Mouse (Mus musculus) liver, postnatal 0 days (tissue): ENCODE measurements around the gene Lkaaear1. TPM values are rescaled to one million over a fixed set of nuclear protein-coding genes. Genes with fewer than 3 reads are reported as not detected.
A peak's percentile ranks its signal among the peaks of the same experiment; 100 is the strongest.

Source experiments
- ATAC-seq: fragments of 200-750 bp; cut with Nextera tagmentation; 2 replicates; pipeline ENCODE4 v1.8.0; 2017; ENCODE audit warnings: mild to moderate bottlenecking, moderate library complexity
- DNase-seq: peaks from one replicate; pipeline ENCODE4 v3.0.0-alpha.2; 2016
- H3K27ac ChIP-seq: fragments of 300-500 bp; sonication (generic); 2 replicates; pipeline ENCODE4 v1.5.1; 2014; ENCODE audit warnings: antibody characterized with exemption, moderate library complexity, mild to moderate bottlenecking, low read depth
- H3K27me3 ChIP-seq: fragments of 300-500 bp; sonication (generic); 2 replicates; pipeline ENCODE4 v1.6.1; 2014; ENCODE audit warnings: low read length, control low read depth, mixed read lengths; ENCODE audit not compliant: insufficient read depth
- H3K36me3 ChIP-seq: fragments of 300-500 bp; sonication (generic); replicated peaks from 2 replicates; pipeline ENCODE4 v1.6.1; 2014; ENCODE audit warnings: mild to moderate bottlenecking, control low read depth, low read length, moderate library complexity, mixed read lengths; ENCODE audit not compliant: insufficient read depth
- H3K4me1 ChIP-seq: fragments of 300-500 bp; sonication (generic); 2 replicates; pipeline ENCODE4 v1.6.1; 2014; ENCODE audit warnings: antibody characterized with exemption, mild to moderate bottlenecking, control low read depth; ENCODE audit not compliant: insufficient read depth
- H3K4me2 ChIP-seq: fragments of 300-500 bp; sonication (generic); 2 replicates; pipeline ENCODE4 v1.6.1; 2014; ENCODE audit warnings: low read depth, mild to moderate bottlenecking, low read length, moderate library complexity, mixed read lengths
- H3K4me3 ChIP-seq: fragments of 300-500 bp; sonication (generic); 2 replicates; pipeline ENCODE4 v1.5.1; 2014; ENCODE audit warnings: low read depth, low read length
- H3K9ac ChIP-seq: fragments of 300-500 bp; sonication (generic); replicated peaks from 2 replicates; pipeline ENCODE4 v1.6.1; 2014; ENCODE audit warnings: mild to moderate bottlenecking, moderate library complexity
- H3K9me3 ChIP-seq: fragments of 300-500 bp; sonication (generic); 2 replicates; pipeline ENCODE4 v1.6.1; 2016; ENCODE audit warnings: mild to moderate bottlenecking, control low read depth, low read length, mixed read lengths
- CTCF ChIP-seq: sonication (generic); IDR thresholded peaks from 2 replicates; pipeline ENCODE4 v1.5.1; 2016; ENCODE audit warnings: antibody characterized with exemption, low read depth
- EP300 ChIP-seq: IDR thresholded peaks from 2 replicates; pipeline ENCODE4 v1.6.1; 2016; ENCODE audit warnings: antibody characterized with exemption, low read depth, mild to moderate bottlenecking
- WGBS: fragments of 180-500 bp; shearing (Covaris S2); extraction: QIAGEN DNeasy Blood & Tissue Kit; methylation state at CpG from one replicate; pipeline ENCODE4 v1.1.7; 2014; ENCODE audit not compliant: insufficient replicate concordance; 5-methylcytosine and 5-hydroxymethylcytosine counted together
- polyA plus RNA-seq: library from polyadenylated mRNA; unstranded; fragments of >200 nt; fragmentation: Nextera tagmentation; extraction: Ambion mirVana; gene quantifications from 2 replicates; pipeline ENCODE4 v1.2.1, GENCODE M21; 2015

The Lkaaear1 gene
- polyA plus RNA-seq, 1 experiment from 2014 or later, result not detected

DNA sequence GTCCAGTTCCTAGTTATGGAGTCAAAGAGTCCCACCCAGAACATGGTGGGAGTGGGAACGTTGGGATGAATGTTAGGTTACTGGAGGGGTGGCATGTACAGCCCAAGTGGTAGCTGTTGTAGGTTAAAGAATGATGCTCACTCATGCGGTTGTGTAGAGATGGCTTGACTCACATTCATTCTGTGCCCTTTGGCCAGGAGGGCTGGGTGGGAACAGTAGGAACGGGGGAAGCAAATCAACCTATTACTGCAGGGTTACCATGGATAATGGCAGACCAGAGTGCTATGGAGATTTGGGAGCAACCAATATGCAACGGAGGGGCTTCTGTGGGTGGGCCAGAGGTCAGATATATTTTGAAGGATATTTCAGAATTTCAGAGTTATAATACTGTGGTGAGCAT, 23.3 kb downstream of the Lkaaear1 start:
- ATAC-seq (no peak), DNase-seq (no peak)
- Histone ChIP-seq H3K4me2 (no peak overlapping the region), H3K27ac (no peak overlapping the region), H3K4me1 (peaks cover 10% of the 10 kb centered on the region), H3K36me3 (no peaks in the 10 kb centered on the region), H3K9me3 (no peaks in the 10 kb centered on the region), H3K27me3 (peaks cover 35% of the 10 kb centered on the region), H3K9ac (no peak overlapping the region), H3K4me3 (no peak overlapping the region)
- 74% methylated on average over 4 of the region's 4 CpGs for WGBS
- TF ChIP-seq CTCF (no peak), EP300 (no peak)

DNA sequence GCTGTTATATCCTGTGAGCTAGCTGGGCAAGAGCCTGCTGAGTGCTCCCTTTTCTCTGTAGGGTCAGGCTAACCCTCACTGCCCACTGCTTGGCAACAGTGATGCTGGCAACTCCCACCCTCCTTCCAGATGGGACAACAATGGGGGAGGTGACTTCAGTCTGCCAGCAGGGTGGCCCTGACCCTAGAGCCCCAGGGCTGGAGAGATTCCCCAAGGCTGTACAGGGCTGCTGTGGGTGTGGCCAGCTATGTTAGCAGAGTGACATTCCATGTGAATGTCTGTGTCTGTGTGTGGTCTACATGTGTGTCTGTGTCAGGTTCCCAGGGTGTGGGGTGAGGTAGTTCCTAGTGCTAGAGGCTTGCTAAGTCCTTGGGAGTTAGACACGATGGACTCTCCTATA, 24.7 kb downstream of the Lkaaear1 start:
- no peak overlapping the region for H3K4me3 ChIP-seq
- no peaks in the 10 kb centered on the region for H3K9me3 ChIP-seq
- no peak for TF ChIP-seq EP300
- TF ChIP-seq CTCF, result no peak
- peaks cover 8% of the 10 kb centered on the region for H3K4me1 ChIP-seq
- H3K27me3 ChIP-seq, result peaks cover 41% of the 10 kb centered on the region
- no peak for DNase-seq
- H3K4me2 ChIP-seq, result no peak overlapping the region
- no peak for ATAC-seq
- H3K36me3 ChIP-seq, result no peaks in the 10 kb centered on the region
- H3K27ac ChIP-seq, result no peak overlapping the region
- no peak overlapping the region for H3K9ac ChIP-seq
- WGBS, result 65% methylated on average over 1 of the region's 1 CpGs

DNA sequence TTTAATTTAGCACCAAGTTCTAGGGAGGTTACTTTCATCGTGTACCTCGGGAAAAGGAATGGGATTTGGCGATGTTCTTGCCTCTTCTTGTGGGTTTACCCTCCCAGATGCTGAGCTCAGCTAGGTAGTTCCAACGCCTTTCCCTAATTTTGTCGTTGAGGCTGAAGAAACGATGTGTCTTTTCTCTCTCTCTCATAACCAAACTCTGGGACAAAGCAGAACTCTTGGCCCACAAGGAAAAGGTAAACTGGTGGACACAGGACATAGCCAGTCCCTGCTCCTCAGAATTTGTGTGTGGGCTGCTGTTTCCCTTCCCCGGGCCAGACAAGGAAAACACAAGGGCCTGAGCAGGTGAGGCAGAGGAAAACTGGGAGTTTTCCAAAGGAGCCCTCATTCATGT, 26.3 kb downstream of the Lkaaear1 start:
- no peak overlapping the region for H3K9ac ChIP-seq
- no peaks in the 10 kb centered on the region for H3K9me3 ChIP-seq
- ATAC-seq (no peak), DNase-seq (no peak)
- TF ChIP-seq CTCF (no peak), EP300 (no peak)
- H3K36me3 ChIP-seq, result no peaks in the 10 kb centered on the region
- H3K4me2 ChIP-seq, result no peak overlapping the region
- no peak overlapping the region for H3K27ac ChIP-seq
- H3K27me3 ChIP-seq, result peaks cover 41% of the 10 kb centered on the region
- peaks cover 8% of the 10 kb centered on the region for H3K4me1 ChIP-seq
- WGBS, result 34% methylated on average over 7 of the region's 7 CpGs
- H3K4me3 ChIP-seq, result no peak overlapping the region

DNA sequence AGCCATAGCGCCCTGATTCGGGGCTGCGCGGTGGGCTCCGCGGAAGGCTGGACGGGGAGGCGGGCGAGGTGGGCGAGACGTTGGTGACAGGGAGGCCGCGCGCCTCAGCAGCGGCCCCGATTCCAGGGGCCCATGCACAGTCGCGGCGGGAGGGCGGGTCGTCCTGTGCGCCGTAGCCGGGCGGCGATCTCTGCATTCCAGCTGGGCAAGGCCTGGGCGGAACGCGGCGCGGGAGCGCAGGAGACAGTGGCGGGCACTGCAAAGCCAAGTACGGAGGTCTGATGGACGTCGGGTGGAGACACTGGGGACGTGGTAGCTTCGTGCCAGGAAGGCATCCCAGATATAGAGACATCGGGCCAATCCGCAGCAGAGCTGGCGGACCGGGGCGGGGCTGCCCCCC, 26.9 kb downstream of the Lkaaear1 start, which contains the start of gene Sox18:
TSS of gene Sox18 (minus strand) at position 315 of the 400 bp plus-strand sequence.
- DNase-seq (peak; percentile 25), ATAC-seq (no peak)
- H3K4me2 ChIP-seq, result peak within 1 kb of the TSS; percentile 51
- no peaks in the 10 kb centered on the region for H3K36me3 ChIP-seq
- TF ChIP-seq EP300 (no peak), CTCF (no peak)
- peaks cover 41% of the 10 kb centered on the region for H3K27me3 ChIP-seq
- peaks cover 8% of the 10 kb centered on the region for H3K4me1 ChIP-seq
- H3K9me3 ChIP-seq, result no peaks in the 10 kb centered on the region
- peak within 1 kb of the TSS; percentile 41 for H3K4me3 ChIP-seq
- WGBS, result under 1% methylated on average over 40 of the region's 43 CpGs
- peak within 1 kb of the TSS; percentile 35 for H3K9ac ChIP-seq
- H3K27ac ChIP-seq, result no peak within 1 kb of the TSS

DNA sequence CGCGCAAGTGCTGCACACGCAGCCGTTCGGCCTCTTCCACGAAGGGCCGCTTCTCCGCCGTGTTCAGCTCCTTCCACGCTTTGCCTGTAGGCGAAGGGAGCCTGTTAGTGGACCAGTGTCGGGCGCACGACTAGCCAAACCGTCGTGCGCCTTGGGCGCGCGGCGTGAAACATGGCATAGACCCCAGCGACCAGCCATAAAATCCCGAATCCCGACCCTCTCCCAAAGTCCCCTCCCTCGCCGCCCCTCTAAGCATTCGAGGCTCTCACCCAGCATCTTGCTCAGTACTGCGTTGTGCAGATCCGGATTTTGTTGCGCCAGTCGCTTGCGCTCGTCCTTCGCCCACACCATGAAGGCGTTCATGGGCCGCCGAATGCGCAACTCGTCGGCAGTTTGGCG, 27.3 kb downstream of the Lkaaear1 start:
- peak overlapping the region; percentile 51 for H3K4me2 ChIP-seq
- H3K27ac ChIP-seq, result no peak overlapping the region
- H3K4me1 ChIP-seq, result peaks cover 8% of the 10 kb centered on the region
- TF ChIP-seq EP300 (no peak), CTCF (no peak)
- WGBS, result 2% methylated on average over 41 of the region's 41 CpGs
- peak overlapping the region; percentile 41 for H3K4me3 ChIP-seq
- H3K36me3 ChIP-seq, result no peaks in the 10 kb centered on the region
- H3K9ac ChIP-seq, result peak overlapping the region; percentile 35
- DNase-seq, result no peak
- H3K27me3 ChIP-seq, result peaks cover 41% of the 10 kb centered on the region
- ATAC-seq, result no peak
- H3K9me3 ChIP-seq, result no peaks in the 10 kb centered on the region

DNA sequence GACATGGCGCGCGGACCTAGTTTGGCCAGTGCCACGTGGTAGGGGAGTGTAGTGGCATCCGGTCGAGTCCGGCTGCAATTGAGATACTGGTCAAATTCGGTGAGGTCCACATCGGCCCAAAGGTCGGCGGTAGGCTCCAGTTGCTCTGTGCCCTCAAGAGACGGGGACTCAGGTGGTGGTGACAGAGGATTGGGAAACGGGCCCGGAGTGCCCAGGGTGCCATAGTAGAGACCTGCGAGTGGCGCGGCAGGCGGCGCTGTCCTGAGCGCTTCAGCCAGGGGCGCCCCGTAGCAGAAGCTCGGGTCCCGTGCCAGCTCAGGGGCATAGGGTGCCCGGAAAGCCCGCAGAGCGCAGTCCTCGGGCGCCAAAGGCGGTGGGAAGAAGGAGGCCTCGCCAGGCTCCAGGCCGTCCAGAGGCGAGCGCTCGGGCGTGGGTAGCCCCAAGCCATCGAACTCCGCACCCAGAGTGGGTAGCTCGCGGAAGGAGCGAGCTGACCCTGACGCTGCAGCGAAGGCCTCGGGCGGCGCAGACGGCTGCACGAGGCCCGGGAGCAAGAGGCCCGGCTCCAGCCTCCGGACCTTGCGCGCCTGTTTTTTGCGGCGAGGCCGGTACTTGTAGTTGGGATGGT, 27.8 kb downstream of the Lkaaear1 start:
- Histone ChIP-seq H3K27ac (no peak overlapping the region), H3K36me3 (no peaks in the 10 kb centered on the region), H3K27me3 (peaks cover 41% of the 10 kb centered on the region), H3K4me3 (peak overlapping the region; percentile 41), H3K9me3 (no peaks in the 10 kb centered on the region), H3K4me2 (peak overlapping the region; percentile 51), H3K9ac (peak overlapping the region; percentile 30), H3K4me1 (peaks cover 3% of the 10 kb centered on the region)
- ATAC-seq (no peak), DNase-seq (no peak)
- TF ChIP-seq CTCF (peak; percentile 24; the same call in 1 of the 2 replicates), EP300 (no peak)
- WGBS, result 5% methylated on average over 47 of the region's 56 CpGs
